ENCODE assay signal across 17 mouse cellular contexts in the genomic region with DNA sequence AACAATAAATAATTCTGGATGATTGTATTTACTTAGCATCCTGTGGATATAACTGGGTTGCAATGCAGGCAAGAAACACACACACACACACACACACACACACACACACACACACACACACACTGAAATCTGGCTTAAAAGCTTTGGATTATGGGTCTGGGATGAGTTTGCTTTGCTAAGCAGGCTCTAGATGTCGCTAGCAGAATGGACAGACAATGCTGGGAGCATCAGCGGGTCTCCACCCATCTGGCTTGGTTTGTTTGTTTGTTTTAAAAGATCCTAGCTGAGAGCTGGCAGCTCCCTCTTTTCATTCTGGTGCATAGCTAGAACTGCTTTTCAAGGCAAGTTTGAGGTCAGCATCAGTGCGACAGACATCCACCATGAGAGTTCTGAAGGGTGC.
DNase-seq lines count a peak whose midpoint lies in the region; ATAC-seq and TF ChIP-seq lines count a peak whose summit lies in the region.
"Had no signal": no experiment of that assay in that cellular context is flagged by ENCODE, and none has a peak within 500 bp of the region (broad histone marks: within the 10 kb centered on the region; RNA-seq: fewer than 3 reads in every experiment).

No protein-coding gene starts in this region.

- ATAC-seq in liver, embryonic 12.5 days = no peak
- ATAC-seq: forebrain, embryonic 15.5 days; intestine, embryonic 16.5 days had no signal

- TF ChIP-seq CTCF in olfactory bulb, adult 2 months (IDR thresholded peaks at IDR 0.05; ENCODE audit: insufficient read depth, low read depth, low read length) = no peak

- intact Hi-C loops in heart, postnatal 36 days (cut with DNase I) = no loop called here

- no peak overlapping the region for H3K27ac ChIP-seq in olfactory bulb, adult 2 months (ENCODE audit: insufficient read depth, low read depth, low read length)
- no peak overlapping the region for H3K27ac ChIP-seq in liver, embryonic 12.5 days
- H3K27ac ChIP-seq: embryonic facial prominence, embryonic 13.5 days; forebrain, embryonic 15.5 days; heart, embryonic 15.5 days; limb, embryonic 12.5 days; lung, embryonic 15.5 days had no signal

- peaks cover 36% of the 10 kb centered on the region for H3K27me3 ChIP-seq in liver, embryonic 12.5 days (replicated peaks)

- no peaks in the 10 kb centered on the region for H3K9me3 ChIP-seq in liver, embryonic 12.5 days (replicated peaks)
- H3K9me3 ChIP-seq: embryonic facial prominence, embryonic 13.5 days; forebrain, embryonic 15.5 days; heart, embryonic 15.5 days; limb, embryonic 12.5 days; lung, embryonic 15.5 days had no signal

- peak overlapping the region; percentile 14 for H3K4me3 ChIP-seq in olfactory bulb, adult 2 months (ENCODE audit: insufficient read depth, low read depth, low read length)
- no peak overlapping the region for H3K4me3 ChIP-seq in liver, embryonic 12.5 days
- H3K4me3 ChIP-seq: embryonic facial prominence, embryonic 13.5 days; forebrain, embryonic 15.5 days; heart, embryonic 15.5 days; limb, embryonic 12.5 days; lung, embryonic 15.5 days had no signal

- 16% methylated on average over 3 of the region's 3 CpGs for WGBS in olfactory bulb, adult 2 months
- 44% methylated on average over 3 of the region's 3 CpGs for WGBS in liver, embryonic 12.5 days (ENCODE audit: insufficient replicate concordance)

- H3K4me2 ChIP-seq in liver, embryonic 12.5 days = no peak overlapping the region
- H3K4me2 ChIP-seq: embryonic facial prominence, embryonic 13.5 days; heart, embryonic 15.5 days; limb, embryonic 12.5 days; lung, embryonic 15.5 days had no signal

- peak; percentile 13 for DNase-seq in heart, adult 11 months
- no peak for DNase-seq in heart, postnatal 36 days
- DNase-seq in retina, postnatal 1 day = peak; percentile 67
- DNase-seq in retina, embryonic 14.5 days (ENCODE audit: low spot score) = no peak
- peak; percentile 66 to 68 for DNase-seq in cerebellum, postnatal 14 days
- no peak for DNase-seq in spleen, postnatal 36 days (ENCODE audit: low spot score in 2 of 2)
- DNase-seq: B cell, adult 2 months; kidney, postnatal 4 days had no signal

- peaks cover 14% of the 10 kb centered on the region for H3K4me1 ChIP-seq in olfactory bulb, adult 2 months (ENCODE audit: control insufficient read depth, insufficient read depth, low read length)
- H3K4me1 ChIP-seq in liver, embryonic 12.5 days = no peaks in the 10 kb centered on the region
- H3K4me1 ChIP-seq: lung, embryonic 15.5 days had no signal

- no peak overlapping the region for H3K9ac ChIP-seq in liver, embryonic 12.5 days
- H3K9ac ChIP-seq: embryonic facial prominence, embryonic 13.5 days; forebrain, embryonic 15.5 days; heart, embryonic 15.5 days; limb, embryonic 12.5 days; lung, embryonic 15.5 days had no signal

- TF ChIP-seq POLR2A in olfactory bulb, adult 2 months (IDR thresholded peaks at IDR 0.05; ENCODE audit: insufficient read depth, low read depth, low read length) = no peak

- no peaks in the 10 kb centered on the region for H3K36me3 ChIP-seq in liver, embryonic 12.5 days
- H3K36me3 ChIP-seq: embryonic facial prominence, embryonic 13.5 days; forebrain, embryonic 15.5 days; G1E; heart, embryonic 15.5 days; limb, embryonic 12.5 days; lung, embryonic 15.5 days had no signal

Comparison
In these comparisons a context has a peak if more than half of its experiments do, and no peak if none do; other contexts are left out.
1. DNase-seq: peak in heart, adult 11 months (single experiment), retina, postnatal 1 day (single experiment) and cerebellum, postnatal 14 days (2 of 2); none in heart, postnatal 36 days (0 of 2), retina, embryonic 14.5 days (single experiment) and spleen, postnatal 36 days (0 of 2).